Mouse (Mus musculus) olfactory bulb, adult 2 months (tissue): ENCODE measurements around the gene M1ap.

ENCODE experiments used
- CTCF ChIP-seq: fragments of 200-500 bp; IDR thresholded peaks from 2 replicates; pipeline ENCODE4 v1.5.1; 2012; ENCODE audit warnings: low read depth, mild to moderate bottlenecking, low read length, moderate library complexity; ENCODE audit not compliant: insufficient read depth
- POLR2A ChIP-seq: fragments of 200-500 bp; IDR thresholded peaks from 2 replicates; pipeline ENCODE4 v1.6.1; 2012; ENCODE audit warnings: mild to moderate bottlenecking, low read depth, low read length, moderate library complexity; ENCODE audit not compliant: insufficient read depth

DNA sequence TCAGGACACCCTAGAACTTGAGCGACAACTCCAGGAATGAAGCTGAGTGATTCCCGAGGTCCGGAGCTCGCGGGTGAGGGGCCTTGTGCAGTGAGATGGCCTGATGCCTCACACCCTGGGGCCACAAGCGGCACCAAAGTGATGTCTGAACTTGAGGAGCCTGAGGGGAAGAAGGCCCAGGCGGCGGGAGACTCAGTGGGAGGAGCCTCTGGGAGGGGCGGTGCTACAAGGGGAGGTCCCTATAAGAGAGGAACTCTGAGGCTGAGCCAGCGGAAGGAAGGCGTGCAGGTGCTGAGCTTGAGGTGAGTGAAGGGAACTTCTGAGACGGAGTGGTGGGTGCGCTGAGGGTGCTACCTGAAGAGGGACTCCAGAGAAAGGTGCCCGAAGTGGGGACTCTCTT, at the start of gene M1ap:
- TF ChIP-seq CTCF (no peak), POLR2A (no peak)
